Mouse (Mus musculus) CH12.LX (cell line): ENCODE results near the gene Rtn2.

Experiments
- BHLHE40 ChIP-seq: IDR thresholded peaks from 2 replicates; pipeline ENCODE4 v1.6.1; 2011; ENCODE audit warnings: mild to moderate bottlenecking, low read depth, low read length, improper control_type of control experiment
- EP300 ChIP-seq: IDR thresholded peaks from 2 replicates; pipeline ENCODE4 v1.6.1; 2011; ENCODE audit warnings: low read length, improper control_type of control experiment
- ETS1 ChIP-seq: conservative IDR thresholded peaks from 2 replicates; pipeline ENCODE4 v1.6.1; 2012; ENCODE audit warnings: low read depth, mild to moderate bottlenecking, inconsistent platforms, low read length, improper control_type of control experiment, moderate library complexity
- GABPA ChIP-seq: IDR thresholded peaks from 2 replicates; pipeline ENCODE4 v1.6.1; 2012; ENCODE audit warnings: low read depth, low read length, improper control_type of control experiment, inconsistent platforms; ENCODE audit not compliant: insufficient replicate concordance
- MAFK ChIP-seq: IDR thresholded peaks from 2 replicates; pipeline ENCODE4 v1.6.1; 2011; ENCODE audit warnings: low read length, improper control_type of control experiment; ENCODE audit not compliant: insufficient replicate concordance
- MEF2A ChIP-seq: IDR thresholded peaks from 2 replicates; pipeline ENCODE4 v1.6.1; 2014; ENCODE audit warnings: low read depth, mild to moderate bottlenecking, inconsistent platforms, low read length, improper control_type of control experiment, borderline replicate concordance
- POLR2A ChIP-seq: IDR thresholded peaks from 2 replicates; pipeline ENCODE4 v1.6.1; 2011; ENCODE audit warnings: low read depth, mild to moderate bottlenecking, improper control_type of control experiment, low read length
- TCF12 ChIP-seq: IDR thresholded peaks from 2 replicates; pipeline ENCODE4 v1.6.1; 2014; ENCODE audit warnings: low read depth, mild to moderate bottlenecking, inconsistent platforms, low read length, improper control_type of control experiment
- UBTF ChIP-seq: IDR thresholded peaks from 2 replicates; pipeline ENCODE4 v1.6.1; 2012; ENCODE audit warnings: low read depth, mild to moderate bottlenecking, inconsistent platforms, low read length, improper control_type of control experiment, moderate library complexity

DNA sequence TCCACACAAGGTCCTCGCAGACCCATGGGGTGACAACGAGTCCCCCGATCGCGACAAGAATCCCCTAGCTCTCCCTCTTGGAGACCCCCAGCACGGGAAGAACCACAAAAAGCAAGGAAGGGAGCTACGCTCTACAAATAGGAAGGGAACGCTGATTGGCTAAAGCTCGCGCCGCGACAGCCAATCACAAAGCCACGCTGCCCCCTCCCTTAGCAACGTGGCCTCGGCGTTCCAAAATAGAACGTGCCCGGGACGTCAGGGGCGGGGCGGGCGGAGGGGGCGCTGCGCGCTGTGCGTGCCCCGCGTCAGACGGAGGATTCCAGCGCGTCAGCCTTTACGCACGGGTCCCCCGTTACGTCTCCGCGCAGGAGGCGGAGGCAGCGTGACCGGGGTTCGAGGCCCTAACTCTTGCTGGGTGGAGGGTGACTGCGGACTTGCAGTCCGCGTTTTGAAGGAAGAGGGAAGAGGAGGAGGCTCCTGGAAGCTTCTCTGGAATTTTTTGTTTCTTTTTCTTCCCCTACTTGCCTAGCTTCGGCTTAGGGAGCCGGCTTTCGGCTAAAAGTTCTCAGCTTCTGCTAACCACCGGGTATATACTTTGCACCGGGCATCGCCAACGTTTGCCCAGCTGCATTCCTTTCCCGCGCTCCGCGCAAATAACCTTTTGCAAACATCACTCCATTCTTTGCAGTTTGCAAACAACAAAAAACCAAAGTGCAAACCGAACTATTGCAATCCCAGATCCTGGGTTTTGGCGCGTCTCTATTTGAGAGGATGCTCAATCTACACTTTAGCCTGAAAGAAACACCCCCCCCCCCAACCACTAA is 26.2 kb downstream of the Rtn2 start:
- TF ChIP-seq EP300, result no peak
- 0 out of 2 replicates have a peak, but pooled peaks have one; percentile 27 for TF ChIP-seq TCF12
- peak; percentile 92 for TF ChIP-seq ETS1
- TF ChIP-seq MAFK, result no peak
- TF ChIP-seq MEF2A, result peak; percentile 70
- TF ChIP-seq POLR2A, result peak; percentile 45; the same call in 1 of the 2 replicates
- TF ChIP-seq BHLHE40, result peak; percentile 93
- TF ChIP-seq UBTF, result no peak
- TF ChIP-seq GABPA, result no peak
